Mouse (Mus musculus) kidney, adult 2 months (tissue): ENCODE measurements around the gene Cd3g.

Experiments
- CTCF ChIP-seq: fragments of 200-500 bp; conservative IDR thresholded peaks from 2 replicates; pipeline ENCODE4 v1.5.1; 2011; ENCODE audit warnings: low read depth, mild to moderate bottlenecking, control low read depth, low read length, moderate library complexity, mixed read lengths; ENCODE audit not compliant: insufficient read depth, insufficient read length
- POLR2A ChIP-seq: fragments of 200-500 bp; IDR thresholded peaks from one replicate; pipeline ENCODE4 v1.6.1; 2011; ENCODE audit warnings: low read depth, low read length, control low read depth

- TF ChIP-seq CTCF (no peak), POLR2A (no peak)
Measured at GRCm38 (mm10) chr9:45010461-45010860, 30.2 kb upstream of the Cd3g start.
